Mouse (Mus musculus) cerebellum, adult 2 months (tissue): ENCODE results near the gene Rasa2. TPM values are rescaled to one million over a fixed set of nuclear protein-coding genes. Genes with fewer than 3 reads are reported as not detected.

Experiments used
- DNase-seq, 2 experiments: peaks; one replicate each; pipeline ENCODE4 v3.0.0; 2021
- H3K27ac ChIP-seq: fragments of 200-500 bp; 2 replicates; pipeline ENCODE4 v1.5.1; 2012; ENCODE audit warnings: low read length, control low read depth, inconsistent platforms; ENCODE audit not compliant: insufficient read depth
- H3K27me3 ChIP-seq: fragments of 200-500 bp; 2 replicates; pipeline ENCODE4 v1.6.1; 2012; ENCODE audit warnings: inconsistent platforms, mild to moderate bottlenecking, low read length, moderate library complexity; ENCODE audit not compliant: control insufficient read depth, insufficient read depth
- H3K4me1 ChIP-seq: fragments of 200-500 bp; 2 replicates; pipeline ENCODE4 v1.6.1; 2011; ENCODE audit warnings: low read length; ENCODE audit not compliant: control insufficient read depth, insufficient read depth
- H3K4me3 ChIP-seq: fragments of 200-500 bp; replicated peaks from 2 replicates; pipeline ENCODE3; 2011; ENCODE audit warnings: mild to moderate bottlenecking, low read depth, low read length, control low read depth; ENCODE audit not compliant: insufficient read depth
- CTCF ChIP-seq: fragments of 200-500 bp; IDR thresholded peaks from 2 replicates; pipeline ENCODE4 v1.5.1; 2011; ENCODE audit warnings: low read depth, mild to moderate bottlenecking, control low read depth, low read length, moderate library complexity, borderline replicate concordance; ENCODE audit not compliant: insufficient read depth
- POLR2A ChIP-seq: fragments of 200-500 bp; IDR thresholded peaks from 2 replicates; pipeline ENCODE4 v1.6.1; 2011; ENCODE audit warnings: low read length, control low read depth, borderline replicate concordance; ENCODE audit not compliant: insufficient read depth
- WGBS: fragments of 180-500 bp; shearing (Covaris S2); methylation state at CpG from one replicate; pipeline ENCODE4 v1.1.7; 2018; 5-methylcytosine and 5-hydroxymethylcytosine counted together
- polyA plus RNA-seq: library from polyadenylated mRNA; depleted of rRNA; stranded (reverse); fragments of >200 nt; gene quantifications from 2 replicates; pipeline ENCODE4 v1.2.3, GENCODE M21; 2012

Gene Rasa2
- polyA plus RNA-seq, 1 experiment, result 8.3 TPM

GRCm38 (mm10) chr9:96566470-96566996 lies 64.9 kb downstream of the Rasa2 start:
- WGBS, result 76% methylated on average over 8 of the region's 8 CpGs
- no peak overlapping the region for H3K4me3 ChIP-seq
- no peak for DNase-seq
- H3K27me3 ChIP-seq, result no peaks in the 10 kb centered on the region
- TF ChIP-seq POLR2A, result no peak
- no peak for TF ChIP-seq CTCF
- H3K4me1 ChIP-seq, result no peaks in the 10 kb centered on the region
- no peak overlapping the region for H3K27ac ChIP-seq

- Histone ChIP-seq H3K4me1 (no peaks in the 10 kb centered on the region), H3K27ac (no peak overlapping the region), H3K27me3 (no peaks in the 10 kb centered on the region), H3K4me3 (no peak overlapping the region)
- TF ChIP-seq CTCF (no peak), POLR2A (no peak)
- WGBS, result 94% methylated on average over 4 of the region's 4 CpGs
- DNase-seq, result no peak
These were observed 67.9 kb downstream of the Rasa2 start for GRCm38 (mm10) chr9:96563501-96563900.

- 96% methylated on average over 6 of the region's 6 CpGs for WGBS
- TF ChIP-seq CTCF (no peak), POLR2A (no peak)
- H3K4me1 ChIP-seq, result no peaks in the 10 kb centered on the region
- H3K4me3 ChIP-seq, result no peak overlapping the region
- H3K27ac ChIP-seq, result no peak overlapping the region
- no peak for DNase-seq
- no peaks in the 10 kb centered on the region for H3K27me3 ChIP-seq
These were observed 72.3 kb downstream of the Rasa2 start for GRCm38 (mm10) chr9:96559148-96559547.

- Histone ChIP-seq H3K27ac (no peak overlapping the region), H3K4me1 (no peaks in the 10 kb centered on the region), H3K27me3 (no peaks in the 10 kb centered on the region), H3K4me3 (no peak overlapping the region)
- TF ChIP-seq CTCF (no peak), POLR2A (no peak)
- WGBS, result 87% methylated on average over 1 of the region's 1 CpGs
- no peak for DNase-seq
These were observed 72.8 kb downstream of the Rasa2 start for GRCm38 (mm10) chr9:96558594-96558993.

GRCm38 (mm10) chr9:96554095-96554494 lies 77.3 kb downstream of the Rasa2 start:
- no peaks in the 10 kb centered on the region for H3K4me1 ChIP-seq
- TF ChIP-seq CTCF (no peak), POLR2A (no peak)
- no peak overlapping the region for H3K4me3 ChIP-seq
- DNase-seq, result no peak
- H3K27me3 ChIP-seq, result no peaks in the 10 kb centered on the region
- 79% methylated on average over 1 of the region's 1 CpGs for WGBS
- H3K27ac ChIP-seq, result no peak overlapping the region

GRCm38 (mm10) chr9:96545410-96545809 lies 86.0 kb downstream of the Rasa2 start:
- Histone ChIP-seq H3K4me3 (no peak overlapping the region), H3K4me1 (peaks cover 5% of the 10 kb centered on the region; the same call in 1 of the 2 replicates), H3K27me3 (no peaks in the 10 kb centered on the region), H3K27ac (no peak overlapping the region)
- DNase-seq, result no peak
- no peak for TF ChIP-seq CTCF
- 54% methylated on average over 13 of the region's 13 CpGs for WGBS

- TF ChIP-seq CTCF, result peak; percentile 54; the same call in 1 of the 2 replicates
- TF ChIP-seq POLR2A, result peak; percentile 43; the same call in 1 of the 2 replicates
- peak; percentile 71 to 76 for DNase-seq
- 12% methylated on average over 27 of the region's 27 CpGs for WGBS
- H3K27me3 ChIP-seq, result no peaks in the 10 kb centered on the region
- peak overlapping the region; percentile 59 for H3K4me3 ChIP-seq
- peaks cover 5% of the 10 kb centered on the region; the same call in 1 of the 2 replicates for H3K4me1 ChIP-seq
- H3K27ac ChIP-seq, result no peak overlapping the region
These were observed 87.5 kb downstream of the Rasa2 start for GRCm38 (mm10) chr9:96543643-96544640.

- DNase-seq, result no peak
- TF ChIP-seq POLR2A (no peak), CTCF (no peak)
- no peak overlapping the region for H3K4me3 ChIP-seq
- H3K27ac ChIP-seq, result no peak overlapping the region
- WGBS, result 75% methylated on average over 10 of the region's 10 CpGs
- no peaks in the 10 kb centered on the region for H3K27me3 ChIP-seq
- peaks cover 5% of the 10 kb centered on the region; the same call in 1 of the 2 replicates for H3K4me1 ChIP-seq
These were observed 92.5 kb downstream of the Rasa2 start for GRCm38 (mm10) chr9:96538916-96539315.
